Comparison of ENCODE assay signal across 18 mouse cellular contexts in the genomic region with DNA sequence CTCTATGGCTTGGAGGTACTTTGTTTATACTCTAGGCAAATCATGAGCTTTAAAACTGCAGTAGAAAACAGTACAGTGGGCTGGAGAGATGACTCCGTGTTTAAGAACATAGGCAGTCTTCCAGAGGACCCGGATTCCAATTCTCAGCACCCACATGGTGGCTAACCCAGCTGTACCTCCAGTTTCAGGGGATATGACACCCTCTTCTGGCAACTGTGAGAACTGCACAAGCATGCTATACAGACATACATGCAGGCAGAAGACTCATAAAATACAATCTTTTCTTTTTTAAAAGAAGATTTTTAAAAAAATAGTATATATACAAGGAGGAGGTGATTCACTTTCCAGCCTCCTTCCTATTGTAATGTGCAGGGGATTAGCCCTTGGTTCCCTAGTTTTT.
DNase-seq lines count a peak whose midpoint lies in the region; ATAC-seq and TF ChIP-seq lines count a peak whose summit lies in the region.
"Had no signal": no experiment of that assay in that cellular context is flagged by ENCODE, and none has a peak within 500 bp of the region (broad histone marks: within the 10 kb centered on the region; RNA-seq: fewer than 3 reads in every experiment).

No protein-coding gene starts in this region.

- no peak overlapping the region for H3K4me2 ChIP-seq in intestine, postnatal 0 days (replicated peaks; ENCODE audit: low read depth)
- no peak overlapping the region for H3K4me2 ChIP-seq in intestine, embryonic 15.5 days (replicated peaks)
- H3K4me2 ChIP-seq in stomach, postnatal 0 days (replicated peaks; ENCODE audit: low read depth) = no peak overlapping the region
- H3K4me2 ChIP-seq: heart, embryonic 11.5 days; limb, embryonic 13.5 days; stomach, embryonic 15.5 days had no signal

- peak; percentile 21; the same call in 1 of the 2 replicates for TF ChIP-seq CTCF in intestine, postnatal 0 days (IDR thresholded peaks at IDR 0.05; ENCODE audit: low read depth)
- no peak for TF ChIP-seq CTCF in thymus, adult 2 months (IDR thresholded peaks at IDR 0.05; ENCODE audit: borderline replicate concordance, control insufficient read depth, extremely low read depth, insufficient read depth, low read length, poor library complexity)
- peak; percentile 23; the same call in 1 of the 2 replicates for TF ChIP-seq CTCF in stomach, postnatal 0 days (IDR thresholded peaks at IDR 0.05; ENCODE audit: low read depth)

- no peak overlapping the region for H3K4me3 ChIP-seq in intestine, postnatal 0 days (ENCODE audit: low read depth, low read length)
- no peak overlapping the region for H3K4me3 ChIP-seq in intestine, embryonic 15.5 days (replicated peaks)
- no peak overlapping the region for H3K4me3 ChIP-seq in thymus, adult 2 months (ENCODE audit: control insufficient read depth, insufficient read depth, low read length)
- no peak overlapping the region for H3K4me3 ChIP-seq in stomach, postnatal 0 days (ENCODE audit: low read depth, low read length)
- H3K4me3 ChIP-seq: embryonic facial prominence, embryonic 10.5 days; erythroblast, embryonic 14.5 days; limb, embryonic 13.5 days; stomach, embryonic 15.5 days had no signal

- TF ChIP-seq EP300 in stomach, postnatal 0 days (optimal IDR thresholded peaks at IDR 0.05) = no peak

- H3K9ac ChIP-seq in intestine, postnatal 0 days (ENCODE audit: low read depth, low read length) = no peak overlapping the region
- no peak overlapping the region for H3K9ac ChIP-seq in intestine, embryonic 15.5 days
- H3K9ac ChIP-seq in stomach, postnatal 0 days (ENCODE audit: low read length) = no peak overlapping the region
- H3K9ac ChIP-seq: limb, embryonic 13.5 days; stomach, embryonic 15.5 days had no signal

- no peaks in the 10 kb centered on the region for H3K27me3 ChIP-seq in intestine, postnatal 0 days (replicated peaks; ENCODE audit: control insufficient read depth, insufficient read depth, low read length)
- no peaks in the 10 kb centered on the region for H3K27me3 ChIP-seq in intestine, embryonic 15.5 days (replicated peaks)
- no peaks in the 10 kb centered on the region for H3K27me3 ChIP-seq in thymus, adult 2 months (ENCODE audit: control insufficient read depth, insufficient read depth, low read length)
- no peaks in the 10 kb centered on the region for H3K27me3 ChIP-seq in stomach, postnatal 0 days (ENCODE audit: control insufficient read depth, insufficient read depth, low read length)
- H3K27me3 ChIP-seq: limb, embryonic 13.5 days; stomach, embryonic 15.5 days had no signal

- H3K27ac ChIP-seq in intestine, postnatal 0 days (ENCODE audit: low read depth, low read length) = no peak overlapping the region
- no peak overlapping the region for H3K27ac ChIP-seq in intestine, embryonic 15.5 days
- no peak overlapping the region for H3K27ac ChIP-seq in thymus, adult 2 months (ENCODE audit: control insufficient read depth, insufficient read depth, low read length)
- no peak overlapping the region for H3K27ac ChIP-seq in stomach, postnatal 0 days (replicated peaks)
- H3K27ac ChIP-seq: embryonic facial prominence, embryonic 10.5 days; limb, embryonic 13.5 days; stomach, embryonic 15.5 days had no signal

- TF ChIP-seq POLR2A in thymus, adult 2 months (IDR thresholded peaks at IDR 0.05; ENCODE audit: control insufficient read depth, extremely low read depth, insufficient read depth, low read length, poor library complexity) = no peak

- no peaks in the 10 kb centered on the region for H3K36me3 ChIP-seq in intestine, postnatal 0 days (ENCODE audit: control insufficient read depth, insufficient read depth)
- H3K36me3 ChIP-seq in intestine, embryonic 15.5 days = no peaks in the 10 kb centered on the region
- no peaks in the 10 kb centered on the region for H3K36me3 ChIP-seq in thymus, adult 2 months (ENCODE audit: control insufficient read depth, insufficient read depth, low read length)
- H3K36me3 ChIP-seq in stomach, postnatal 0 days (ENCODE audit: control insufficient read depth, insufficient read depth, low read length) = no peaks in the 10 kb centered on the region
- H3K36me3 ChIP-seq: embryonic facial prominence, embryonic 10.5 days; limb, embryonic 13.5 days; stomach, embryonic 15.5 days had no signal

- no peak for ATAC-seq in intestine, postnatal 0 days
- no peak for ATAC-seq in intestine, embryonic 15.5 days
- ATAC-seq in stomach, postnatal 0 days (ENCODE audit: low FRiP score, low TSS enrichment) = no peak

- no peaks in the 10 kb centered on the region for H3K9me3 ChIP-seq in intestine, postnatal 0 days (ENCODE audit: control insufficient read depth)
- no peaks in the 10 kb centered on the region for H3K9me3 ChIP-seq in intestine, embryonic 15.5 days
- H3K9me3 ChIP-seq in stomach, postnatal 0 days (ENCODE audit: control insufficient read depth, low read length) = no peaks in the 10 kb centered on the region
- H3K9me3 ChIP-seq: embryonic facial prominence, embryonic 10.5 days; G1E; limb, embryonic 13.5 days; stomach, embryonic 15.5 days had no signal

- DNase-seq in thymus, postnatal 14 days = peak; percentile 12
- no peak for DNase-seq in thymus, adult 2 months
- DNase-seq in ES-CJ7 (ENCODE audit: low read depth, low spot score) = peak; percentile 44
- no peak for DNase-seq in stomach, postnatal 0 days (ENCODE audit: low spot score)
- DNase-seq in urinary bladder, postnatal 25 days (ENCODE audit: low spot score) = no peak
- DNase-seq: cerebellum, postnatal 25 days; gastrocnemius, postnatal 10 days; heart, postnatal 36 days; lung, postnatal 10 days; retina, postnatal 1 day had no signal

- no peaks in the 10 kb centered on the region for H3K4me1 ChIP-seq in intestine, postnatal 0 days (replicated peaks; ENCODE audit: control insufficient read depth, insufficient read depth, low read length)
- H3K4me1 ChIP-seq in intestine, embryonic 15.5 days (replicated peaks) = no peaks in the 10 kb centered on the region
- H3K4me1 ChIP-seq in thymus, adult 2 months (replicated peaks; ENCODE audit: control insufficient read depth, insufficient read depth, low read length) = peaks cover 8% of the 10 kb centered on the region
- H3K4me1 ChIP-seq in stomach, postnatal 0 days (replicated peaks; ENCODE audit: control insufficient read depth, insufficient read depth) = no peaks in the 10 kb centered on the region
- H3K4me1 ChIP-seq: embryonic facial prominence, embryonic 10.5 days; limb, embryonic 13.5 days; stomach, embryonic 15.5 days had no signal

- WGBS in intestine, postnatal 0 days = 93% methylated on average over 2 of the region's 2 CpGs
- 91% methylated on average over 2 of the region's 2 CpGs for WGBS in intestine, embryonic 15.5 days
- WGBS in thymus, adult 2 months = 99% methylated on average over 2 of the region's 2 CpGs
- 89% methylated on average over 2 of the region's 2 CpGs for WGBS in stomach, postnatal 0 days

Comparison
In these comparisons a context has a peak if more than half of its experiments do, and no peak if none do; other contexts are left out.
1. DNase-seq: peak in thymus, postnatal 14 days (single experiment) and ES-CJ7 (single experiment); none in thymus, adult 2 months (single experiment), stomach, postnatal 0 days (single experiment) and urinary bladder, postnatal 25 days (single experiment).